Mouse (Mus musculus) cerebellum, postnatal 36 days (tissue): Measurements from ENCODE around the gene Nfkbib.

ENCODE experiments used
- DNase-seq, 2 experiments: peaks; one replicate each; pipeline ENCODE4 v3.0.0; 2021 to 2022; ENCODE audit warnings: mixed read lengths in 2 of 2

The Nfkbib gene

GRCm38 (mm10) chr7:28796562-28796975 is 29.3 kb upstream of the Nfkbib start:
- DNase-seq: peak; percentile 87 to 89

- no peak for DNase-seq
These were observed 28.5 kb upstream of the Nfkbib start for GRCm38 (mm10) chr7:28795832-28796231.

- no peak for DNase-seq
These were observed 27.2 kb upstream of the Nfkbib start for GRCm38 (mm10) chr7:28794496-28794895.

GRCm38 (mm10) chr7:28793834-28794233 is 26.5 kb upstream of the Nfkbib start:
- no peak for DNase-seq

GRCm38 (mm10) chr7:28792391-28793185 is 25.3 kb upstream of the Nfkbib start:
- DNase-seq: no peak

GRCm38 (mm10) chr7:28791706-28792105 is 24.4 kb upstream of the Nfkbib start:
- no peak for DNase-seq

GRCm38 (mm10) chr7:28790066-28790806 is 22.9 kb upstream of the Nfkbib start:
- DNase-seq: no peak

- no peak for DNase-seq
These were observed 21.9 kb upstream of the Nfkbib start for GRCm38 (mm10) chr7:28789235-28789634.

- no peak for DNase-seq
These were observed 21.2 kb upstream of the Nfkbib start, which contains the start of gene Rinl for GRCm38 (mm10) chr7:28788307-28789195. Gene Rinl (plus strand): TSS chr7:28788969.

- DNase-seq: no peak
These were observed 20.6 kb upstream of the Nfkbib start for GRCm38 (mm10) chr7:28787884-28788283.

GRCm38 (mm10) chr7:28785161-28785560 is 17.8 kb upstream of the Nfkbib start:
- no peak for DNase-seq

GRCm38 (mm10) chr7:28781261-28781663 is 13.9 kb upstream of the Nfkbib start:
- no peak for DNase-seq

GRCm38 (mm10) chr7:28780857-28781256 is 13.5 kb upstream of the Nfkbib start:
- peak in 1 of 2 experiments; percentile 27 for DNase-seq

- peak; percentile 91 to 95 for DNase-seq
These were observed 12.9 kb upstream of the Nfkbib start for GRCm38 (mm10) chr7:28780067-28780658.

- no peak for DNase-seq
These were observed 11.5 kb upstream of the Nfkbib start for GRCm38 (mm10) chr7:28778825-28779224.

GRCm38 (mm10) chr7:28775129-28775528 is 7.8 kb upstream of the Nfkbib start:
- no peak for DNase-seq

- no peak for DNase-seq
These were observed 6.9 kb upstream of the Nfkbib start for GRCm38 (mm10) chr7:28774164-28774563.

GRCm38 (mm10) chr7:28773163-28773562 is 5.9 kb upstream of the Nfkbib start:
- no peak for DNase-seq

- peak in 1 of 2 experiments; percentile 38 for DNase-seq
These were observed 4.6 kb upstream of the Nfkbib start for GRCm38 (mm10) chr7:28771867-28772266.

- no peak for DNase-seq
These were observed 3.0 kb upstream of the Nfkbib start for GRCm38 (mm10) chr7:28770309-28770708.

GRCm38 (mm10) chr7:28769414-28769958 is 2.2 kb upstream of the Nfkbib start:
- DNase-seq: no peak

- DNase-seq: no peak
These were observed 402 bp downstream of the Nfkbib start for GRCm38 (mm10) chr7:28766910-28767309.
